8 mouse cellular contexts compared by ENCODE assay signal in the genomic region with DNA sequence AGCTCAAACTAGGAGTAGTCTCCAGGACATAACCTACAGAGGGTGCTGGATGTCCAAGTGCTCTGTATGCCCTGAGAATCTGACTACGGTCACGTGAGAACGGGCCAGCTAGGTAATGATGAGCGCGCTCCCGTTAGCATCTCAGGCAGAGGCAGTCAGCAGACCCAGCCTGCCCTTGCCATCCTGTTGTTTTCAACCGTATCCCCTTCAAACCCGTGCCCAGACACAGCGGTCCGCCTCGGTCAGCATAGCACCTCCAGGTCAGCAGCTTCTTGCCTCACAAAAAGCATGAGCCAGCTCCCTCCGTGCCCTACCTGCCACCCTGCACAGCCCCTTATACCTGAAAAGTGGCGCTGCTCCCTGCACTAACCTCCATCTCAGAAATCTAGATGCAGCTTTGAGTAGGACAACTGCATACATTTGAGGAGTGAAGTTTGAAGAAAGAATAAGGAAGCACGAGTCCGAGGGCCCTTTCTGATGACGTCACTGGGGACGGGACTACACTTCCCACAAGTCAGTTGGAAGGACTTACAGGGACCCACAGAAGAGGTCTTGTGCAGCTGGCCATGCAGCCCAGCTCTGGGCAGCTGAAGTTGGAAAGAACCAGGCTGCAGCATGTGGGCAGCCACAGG. TPM values are rescaled to one million over a fixed set of nuclear protein-coding genes. Genes with fewer than 3 reads are reported as not detected.
A peak's percentile ranks its signal among the peaks of the same experiment; 100 is the strongest.
DNase-seq lines count a peak whose midpoint lies in the region; ATAC-seq lines count a peak whose summit lies in the region.

No protein-coding gene starts in this region.

- WGBS in hindbrain, embryonic 12.5 days = 1% methylated on average over 17 of the region's 17 CpGs

- no peak overlapping the region for H3K27ac ChIP-seq in hindbrain, embryonic 12.5 days

- no peaks in the 10 kb centered on the region for H3K27me3 ChIP-seq in hindbrain, embryonic 12.5 days

- ATAC-seq in hindbrain, embryonic 12.5 days (ENCODE audit: low FRiP score) = peak; percentile 96

- H3K36me3 ChIP-seq in hindbrain, embryonic 12.5 days = no peaks in the 10 kb centered on the region

- DNase-seq in Muller cell, postnatal 12 days (ENCODE audit: inconsistent ontology term) = peak; percentile 87
- DNase-seq in cerebellum, postnatal 10 days = peak; percentile 94 to 95
- peak; percentile 84 to 87 for DNase-seq in frontal cortex, postnatal 10 days (ENCODE audit: low spot score in 2 of 2)
- DNase-seq in layer of hippocampus, postnatal 14 days (ENCODE audit: low spot score in 2 of 2) = peak; percentile 83 to 95
- DNase-seq in lung, postnatal 14 days = peak; percentile 90
- DNase-seq in retina, adult 2 months (ENCODE audit: low read depth, low spot score) = peak; percentile 77
- DNase-seq in thymus, postnatal 36 days = peak; percentile 84 to 86

- H3K9ac ChIP-seq in hindbrain, embryonic 12.5 days = peak overlapping the region; percentile 80

- no peaks in the 10 kb centered on the region for H3K9me3 ChIP-seq in hindbrain, embryonic 12.5 days (replicated peaks)

- H3K4me1 ChIP-seq in hindbrain, embryonic 12.5 days = peaks cover 5% of the 10 kb centered on the region

- peak overlapping the region; percentile 69 for H3K4me3 ChIP-seq in hindbrain, embryonic 12.5 days

- H3K4me2 ChIP-seq in hindbrain, embryonic 12.5 days (replicated peaks) = peak overlapping the region; percentile 62

RNA-seq across cellular contexts. Expression of a gene that starts 5.0 kb away (rescaled TPM):
- polyA plus RNA-seq in hindbrain, embryonic 12.5 days (2016; fragmentation: Nextera tagmentation; extraction: Ambion mirVana) = 8.2 and 9.1 TPM in 2 replicates
- total RNA-seq in layer of hippocampus, postnatal 14 days (2021) = 10 to 100 TPM; 13.5 to 15.1 TPM

RNA-seq across cellular contexts. Expression of a gene that starts 31.1 kb away (rescaled TPM):
- polyA plus RNA-seq in hindbrain, embryonic 12.5 days (2016; fragmentation: Nextera tagmentation; extraction: Ambion mirVana) = 5.4 and 5.5 TPM in 2 replicates
- 1 to 10 TPM; 5.7 to 6.9 TPM for total RNA-seq in layer of hippocampus, postnatal 14 days (2021)

RNA-seq across cellular contexts. Expression of a gene that starts 37.1 kb away (rescaled TPM):
- polyA plus RNA-seq in hindbrain, embryonic 12.5 days (2016; fragmentation: Nextera tagmentation; extraction: Ambion mirVana) = 14.2 and 16.5 TPM in 2 replicates
- 10 to 100 TPM; 23.7 to 24.0 TPM for total RNA-seq in layer of hippocampus, postnatal 14 days (2021)

RNA-seq across cellular contexts. Expression of a gene that starts 55.5 kb away (rescaled TPM):
- polyA plus RNA-seq in hindbrain, embryonic 12.5 days (2016; fragmentation: Nextera tagmentation; extraction: Ambion mirVana) = 2.3 and 2.4 TPM in 2 replicates
- 1 to 10 TPM; 2.8 to 4.8 TPM for total RNA-seq in layer of hippocampus, postnatal 14 days (2021)
